Mouse (Mus musculus) hindbrain, postnatal 0 days (tissue): ENCODE data around the gene Fbxw5. TPM values are rescaled to one million over a fixed set of nuclear protein-coding genes. Genes with fewer than 3 reads are reported as not detected.

Experiments used
- ATAC-seq: fragments of 200-750 bp; cut with Nextera tagmentation; 2 replicates; pipeline ENCODE4 v1.8.0; 2017; ENCODE audit warnings: mild to moderate bottlenecking, moderate TSS enrichment, moderate library complexity
- DNase-seq: peaks from one replicate; pipeline ENCODE4 v3.0.0-alpha.2; 2015; ENCODE audit warnings: low spot score
- H3K27ac ChIP-seq: fragments of 300-500 bp; sonication (generic); 2 replicates; pipeline ENCODE4 v1.5.1; 2014; ENCODE audit warnings: mild to moderate bottlenecking
- H3K27me3 ChIP-seq: fragments of 300-500 bp; sonication (generic); 2 replicates; pipeline ENCODE4 v1.6.1; 2014; ENCODE audit warnings: low read length, mixed read lengths; ENCODE audit not compliant: insufficient read depth
- H3K36me3 ChIP-seq: fragments of 300-500 bp; sonication (generic); 2 replicates; pipeline ENCODE4 v1.6.1; 2014; ENCODE audit warnings: low read length, mixed read lengths; ENCODE audit not compliant: insufficient read depth
- H3K4me1 ChIP-seq: fragments of 300-500 bp; sonication (generic); 2 replicates; pipeline ENCODE4 v1.6.1; 2014; ENCODE audit warnings: antibody characterized with exemption, low read length, mixed read lengths; ENCODE audit not compliant: insufficient read depth
- H3K4me2 ChIP-seq: fragments of 300-500 bp; sonication (generic); 2 replicates; pipeline ENCODE4 v1.6.1; 2014; ENCODE audit warnings: low read depth, mild to moderate bottlenecking, low read length, moderate library complexity, mixed read lengths
- H3K4me3 ChIP-seq: fragments of 300-500 bp; sonication (generic); 2 replicates; pipeline ENCODE4 v1.5.1; 2014; ENCODE audit warnings: low read length
- H3K9ac ChIP-seq: fragments of 300-500 bp; sonication (generic); replicated peaks from 2 replicates; pipeline ENCODE4 v1.6.1; 2014; ENCODE audit warnings: mild to moderate bottlenecking, low read length, moderate library complexity, mixed read lengths
- H3K9me3 ChIP-seq: fragments of 300-500 bp; sonication (generic); 2 replicates; pipeline ENCODE4 v1.6.1; 2016; ENCODE audit warnings: low read length, mixed read lengths
- CTCF ChIP-seq: IDR thresholded peaks from 2 replicates; pipeline ENCODE4 v1.5.1; 2016; ENCODE audit warnings: antibody characterized with exemption, control low read depth, low read depth
- WGBS: fragments of 180-500 bp; shearing (Covaris S2); extraction: QIAGEN DNeasy Blood & Tissue Kit; methylation state at CpG from one replicate; pipeline ENCODE4 v1.1.7; 2014; 5-methylcytosine and 5-hydroxymethylcytosine counted together
- polyA plus RNA-seq: library from polyadenylated mRNA; unstranded; fragments of >200 nt; fragmentation: Nextera tagmentation; extraction: Ambion mirVana; gene quantifications from 2 replicates; pipeline ENCODE4 v1.2.1, GENCODE M21; 2015
- total RNA-seq: library from RNA; depleted of rRNA; stranded (reverse); fragments of >200 nt; gene quantifications from 2 replicates; pipeline ENCODE4 v1.2.3, GENCODE M21; 2014; rRNA removed

The Fbxw5 gene
- total RNA-seq (140 and 175 TPM in 2 replicates), polyA plus RNA-seq (93.4 and 102 TPM in 2 replicates)

GRCm38 (mm10) chr2:25500576-25501405 is at the start of gene Fbxw5:
Gene Fbxw5 (plus strand): TSS chr2:25500750.
- Histone ChIP-seq H3K4me1 (peaks cover 14% of the 10 kb centered on the region), H3K27ac (peak within 1 kb of the TSS; percentile 90), H3K4me3 (peak within 1 kb of the TSS; percentile 69), H3K4me2 (peak within 1 kb of the TSS; percentile 94), H3K27me3 (no peaks in the 10 kb centered on the region), H3K9ac (peak within 1 kb of the TSS; percentile 88), H3K36me3 (peaks cover 28% of the 10 kb centered on the region; the same call in 1 of the 2 replicates), H3K9me3 (no peaks in the 10 kb centered on the region)
- ATAC-seq (peak; percentile 91), DNase-seq (peak; percentile 98)
- no peak for TF ChIP-seq CTCF
- under 1% methylated on average over 42 of the region's 44 CpGs for WGBS

DNA sequence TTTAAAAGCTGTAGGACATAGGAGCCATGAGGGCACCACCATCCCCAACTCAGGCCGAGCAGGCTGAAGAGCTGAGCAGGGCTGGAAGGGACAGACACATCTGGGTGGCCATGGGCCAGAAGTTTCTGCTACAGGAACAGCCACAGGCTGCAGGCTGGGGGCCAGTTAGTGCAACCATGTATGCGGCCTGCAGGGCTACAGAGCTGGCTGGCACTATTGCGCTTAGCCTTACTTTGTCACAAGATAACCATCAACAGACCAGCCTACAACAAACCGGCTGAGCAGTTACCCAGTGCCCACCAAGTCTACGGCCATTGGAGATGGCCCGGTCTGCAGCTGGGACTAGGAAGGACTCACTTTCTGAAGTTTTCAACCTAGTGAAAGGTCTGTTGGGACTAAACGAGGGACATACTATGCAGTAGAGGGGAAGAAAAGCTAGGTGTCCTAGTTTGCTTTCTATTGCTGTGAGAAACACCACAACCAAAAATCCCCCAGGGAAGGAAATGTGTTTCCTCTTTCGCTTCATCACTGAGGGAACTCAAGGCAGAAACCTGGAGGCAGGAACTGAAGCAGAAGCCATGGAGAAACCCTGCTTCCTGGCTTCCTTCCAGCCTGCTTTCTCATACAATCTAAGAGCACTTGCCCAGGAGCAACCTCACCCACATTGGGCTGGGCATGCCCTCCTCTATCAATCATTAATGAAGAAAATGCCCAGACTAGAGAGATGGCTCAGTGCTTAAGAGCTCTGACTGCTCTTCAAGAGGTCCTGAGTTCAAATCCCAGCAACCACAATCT is 49.5 kb upstream of the Fbxw5 start:
- no peak overlapping the region for H3K27ac ChIP-seq
- no peaks in the 10 kb centered on the region for H3K27me3 ChIP-seq
- no peak overlapping the region for H3K4me2 ChIP-seq
- no peak for TF ChIP-seq CTCF
- ATAC-seq (no peak), DNase-seq (no peak)
- 82% methylated on average over 8 of the region's 8 CpGs for WGBS
- H3K36me3 ChIP-seq: peaks cover 28% of the 10 kb centered on the region; the same call in 1 of the 2 replicates
- no peaks in the 10 kb centered on the region for H3K9me3 ChIP-seq
- H3K9ac ChIP-seq: no peak overlapping the region
- no peaks in the 10 kb centered on the region for H3K4me1 ChIP-seq
- H3K4me3 ChIP-seq: no peak overlapping the region

- H3K9ac ChIP-seq: no peak overlapping the region
- peaks cover 14% of the 10 kb centered on the region; the same call in 1 of the 2 replicates for H3K36me3 ChIP-seq
- no peak overlapping the region for H3K4me3 ChIP-seq
- DNase-seq: no peak
- no peak for TF ChIP-seq CTCF
- no peaks in the 10 kb centered on the region for H3K9me3 ChIP-seq
- WGBS: 52% methylated on average over 1 of the region's 1 CpGs
- ATAC-seq: no peak
- H3K27ac ChIP-seq: no peak overlapping the region
- no peaks in the 10 kb centered on the region for H3K4me1 ChIP-seq
- no peak overlapping the region for H3K4me2 ChIP-seq
- H3K27me3 ChIP-seq: no peaks in the 10 kb centered on the region
These were observed 47.6 kb upstream of the Fbxw5 start for GRCm38 (mm10) chr2:25452951-25453350.

- DNase-seq: no peak
- no peaks in the 10 kb centered on the region for H3K9me3 ChIP-seq
- TF ChIP-seq CTCF: no peak
- H3K4me2 ChIP-seq: no peak within 1 kb of the TSS
- H3K27me3 ChIP-seq: no peaks in the 10 kb centered on the region
- 61% methylated on average over 14 of the region's 14 CpGs for WGBS
- ATAC-seq: no peak
- no peak within 1 kb of the TSS for H3K27ac ChIP-seq
- no peak within 1 kb of the TSS for H3K9ac ChIP-seq
- H3K36me3 ChIP-seq: peaks cover 18% of the 10 kb centered on the region; the same call in 1 of the 2 replicates
- peaks cover 15% of the 10 kb centered on the region for H3K4me1 ChIP-seq
- no peak within 1 kb of the TSS for H3K4me3 ChIP-seq
These were observed 44.2 kb upstream of the Fbxw5 start, which contains the start of gene Clic3 for GRCm38 (mm10) chr2:25456205-25456953. Gene Clic3 (plus strand): TSS chr2:25456838.

- TF ChIP-seq CTCF: no peak
- Histone ChIP-seq H3K27me3 (no peaks in the 10 kb centered on the region), H3K4me3 (no peak overlapping the region), H3K9me3 (no peaks in the 10 kb centered on the region), H3K4me1 (peaks cover 17% of the 10 kb centered on the region), H3K27ac (no peak overlapping the region), H3K4me2 (no peak overlapping the region), H3K36me3 (peaks cover 18% of the 10 kb centered on the region; the same call in 1 of the 2 replicates), H3K9ac (no peak overlapping the region)
- DNase-seq: no peak
- WGBS: 83% methylated on average over 9 of the region's 9 CpGs
- ATAC-seq: no peak
These were observed 43.3 kb upstream of the Fbxw5 start for GRCm38 (mm10) chr2:25457022-25457896.
